Mouse (Mus musculus) embryonic facial prominence, embryonic 12.5 days (tissue): Measurements from ENCODE around the gene Igfbp3. TPM values are rescaled to one million over a fixed set of nuclear protein-coding genes. Genes with fewer than 3 reads are reported as not detected.

Source experiments
- ATAC-seq: fragments of 200-750 bp; cut with Nextera tagmentation; 2 replicates; pipeline ENCODE4 v1.8.0; 2017; ENCODE audit not compliant: insufficient number of reproducible peaks, insufficient read depth, low FRiP score, low TSS enrichment
- H3K27ac ChIP-seq: fragments of 300-500 bp; sonication (generic); 2 replicates; pipeline ENCODE4 v1.5.1; 2016; ENCODE audit warnings: mild to moderate bottlenecking
- H3K27me3 ChIP-seq: fragments of 300-500 bp; sonication (generic); 2 replicates; pipeline ENCODE4 v1.6.1; 2016; ENCODE audit warnings: mild to moderate bottlenecking, moderate library complexity
- H3K36me3 ChIP-seq: fragments of 300-500 bp; sonication (generic); 2 replicates; pipeline ENCODE4 v1.6.1; 2016; ENCODE audit warnings: mild to moderate bottlenecking
- H3K4me1 ChIP-seq: fragments of 300-500 bp; sonication (generic); 2 replicates; pipeline ENCODE4 v1.6.1; 2016
- H3K4me2 ChIP-seq: fragments of 300-500 bp; sonication (generic); replicated peaks from 2 replicates; pipeline ENCODE4 v1.6.1; 2016; ENCODE audit warnings: mild to moderate bottlenecking, moderate library complexity
- H3K4me3 ChIP-seq: fragments of 300-500 bp; sonication (generic); 2 replicates; pipeline ENCODE4 v1.5.1; 2016; ENCODE audit warnings: mild to moderate bottlenecking
- H3K9ac ChIP-seq: fragments of 300-500 bp; sonication (generic); 2 replicates; pipeline ENCODE4 v1.6.1; 2016; ENCODE audit warnings: mild to moderate bottlenecking, moderate library complexity
- H3K9me3 ChIP-seq: fragments of 300-500 bp; sonication (generic); 2 replicates; pipeline ENCODE4 v1.6.1; 2016; ENCODE audit warnings: mild to moderate bottlenecking, moderate library complexity
- WGBS: fragments of 180-500 bp; shearing (Covaris S2); methylation state at CpG from one replicate; pipeline ENCODE4 v1.1.7; 2016; 5-methylcytosine and 5-hydroxymethylcytosine counted together
- polyA plus RNA-seq: library from polyadenylated mRNA; unstranded; fragments of >200 nt; fragmentation: Nextera tagmentation; extraction: Ambion mirVana; gene quantifications from 2 replicates; pipeline ENCODE4 v1.2.1, GENCODE M21; 2016

Gene Igfbp3
- polyA plus RNA-seq, 1 experiment from 2014 or later = 113 TPM

DNA sequence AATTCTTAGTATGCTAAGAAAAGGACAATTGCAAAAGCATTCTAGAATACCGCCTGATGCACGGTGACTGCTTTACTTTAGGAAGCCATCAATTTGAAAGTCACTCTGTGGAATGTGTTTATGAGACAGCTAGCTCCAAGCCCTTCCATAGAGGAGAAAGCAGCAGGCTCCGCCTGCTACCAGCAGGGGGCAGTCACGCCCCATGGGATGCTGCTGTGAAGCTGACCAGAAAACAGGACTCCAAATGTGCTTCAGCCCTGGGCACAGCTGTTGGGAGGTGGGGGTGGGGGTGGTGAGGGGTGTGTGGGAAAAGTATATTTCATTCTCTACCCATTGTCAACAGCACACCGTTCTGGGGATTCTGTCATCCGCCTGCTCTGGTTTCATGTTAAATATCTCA lies 3.4 kb downstream of the Igfbp3 start:
- Histone ChIP-seq H3K27ac (no peak overlapping the region), H3K4me3 (no peak overlapping the region), H3K9ac (no peak overlapping the region), H3K4me2 (peak overlapping the region; percentile 40; the same call in 1 of the 2 replicates), H3K4me1 (peaks cover 15% of the 10 kb centered on the region), H3K9me3 (no peaks in the 10 kb centered on the region), H3K27me3 (peaks cover 24% of the 10 kb centered on the region), H3K36me3 (peaks cover 15% of the 10 kb centered on the region; the same call in 1 of the 2 replicates)
- WGBS = 24% methylated on average over 6 of the region's 6 CpGs
- no peak for ATAC-seq

DNA sequence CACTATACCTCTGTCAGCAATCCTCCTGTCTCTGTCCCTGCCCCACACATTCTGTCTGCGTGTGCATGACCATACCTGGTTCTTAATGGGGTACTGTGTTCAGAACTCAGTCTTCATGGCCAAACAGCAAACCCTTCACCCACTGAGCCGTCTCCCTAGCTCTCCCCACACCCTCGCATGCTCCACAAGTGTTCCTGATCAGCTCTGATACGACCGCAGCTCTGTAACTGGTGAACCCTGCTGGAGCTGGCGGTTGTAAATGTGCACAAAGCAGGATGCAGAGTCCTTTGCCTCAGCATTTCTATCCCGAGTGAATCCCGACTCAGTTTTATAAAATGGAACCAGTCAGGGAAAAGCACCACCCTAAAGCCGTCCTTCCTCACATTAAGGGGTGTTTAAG lies 9.9 kb downstream of the Igfbp3 start:
- Histone ChIP-seq H3K27ac (no peak overlapping the region), H3K4me3 (no peak overlapping the region), H3K4me1 (no peaks in the 10 kb centered on the region), H3K9ac (no peak overlapping the region), H3K27me3 (no peaks in the 10 kb centered on the region), H3K4me2 (no peak overlapping the region), H3K36me3 (peaks cover 7% of the 10 kb centered on the region; the same call in 1 of the 2 replicates), H3K9me3 (no peaks in the 10 kb centered on the region)
- 89% methylated on average over 9 of the region's 9 CpGs for WGBS
- ATAC-seq = no peak

DNA sequence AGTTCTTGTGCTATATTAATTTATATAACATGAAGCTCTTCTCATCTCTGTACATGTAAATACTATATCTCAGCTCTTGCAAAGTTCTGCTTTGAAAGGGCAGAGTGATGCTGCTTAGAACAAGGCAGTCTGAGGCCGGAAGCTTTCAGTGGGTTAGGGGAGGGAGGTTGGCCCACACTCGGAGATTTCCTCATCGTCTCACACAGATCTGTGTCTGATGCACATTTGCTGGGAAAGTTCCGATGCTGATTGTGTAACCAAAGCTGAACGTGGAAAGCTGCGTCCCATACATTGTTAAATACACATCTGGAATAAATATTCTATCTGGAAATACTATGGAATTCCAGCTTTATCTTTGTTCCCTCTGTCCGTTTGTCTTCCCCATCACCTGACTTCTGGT lies 11.5 kb downstream of the Igfbp3 start:
- no peak for ATAC-seq
- Histone ChIP-seq H3K4me2 (no peak overlapping the region), H3K27me3 (0 out of 2 replicates have a peak, but pooled peaks cover 7% of the 10 kb centered on the region), H3K9ac (no peak overlapping the region), H3K36me3 (no peaks in the 10 kb centered on the region), H3K4me1 (no peaks in the 10 kb centered on the region), H3K4me3 (no peak overlapping the region), H3K9me3 (no peaks in the 10 kb centered on the region), H3K27ac (no peak overlapping the region)
- 40% methylated on average over 7 of the region's 7 CpGs for WGBS

DNA sequence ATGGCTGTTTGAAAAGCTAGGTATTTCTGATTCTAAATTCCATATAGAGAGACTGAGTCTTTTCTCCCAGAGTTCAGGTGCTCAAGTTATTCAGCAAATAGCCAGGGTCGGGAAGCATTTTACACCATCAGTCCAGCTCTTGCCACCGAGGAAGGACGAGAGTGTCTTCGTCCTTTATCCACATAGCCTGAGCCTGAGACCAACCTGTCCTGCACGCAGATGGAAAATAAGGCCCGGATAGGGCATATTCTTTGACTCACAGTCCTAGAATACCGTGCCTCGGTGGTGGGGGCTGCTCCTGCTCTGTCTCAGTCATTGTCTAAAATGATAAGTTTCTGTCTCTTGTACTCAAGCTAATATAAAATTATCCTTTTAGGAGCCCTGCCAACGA lies 13.3 kb downstream of the Igfbp3 start:
- H3K36me3 ChIP-seq = no peaks in the 10 kb centered on the region
- H3K4me2 ChIP-seq = no peak overlapping the region
- ATAC-seq = no peak
- no peaks in the 10 kb centered on the region for H3K4me1 ChIP-seq
- H3K9ac ChIP-seq = no peak overlapping the region
- no peak overlapping the region for H3K4me3 ChIP-seq
- 0 out of 2 replicates have a peak, but pooled peaks cover 7% of the 10 kb centered on the region for H3K27me3 ChIP-seq
- H3K27ac ChIP-seq = no peak overlapping the region
- 77% methylated on average over 9 of the region's 9 CpGs for WGBS
- no peaks in the 10 kb centered on the region for H3K9me3 ChIP-seq

DNA sequence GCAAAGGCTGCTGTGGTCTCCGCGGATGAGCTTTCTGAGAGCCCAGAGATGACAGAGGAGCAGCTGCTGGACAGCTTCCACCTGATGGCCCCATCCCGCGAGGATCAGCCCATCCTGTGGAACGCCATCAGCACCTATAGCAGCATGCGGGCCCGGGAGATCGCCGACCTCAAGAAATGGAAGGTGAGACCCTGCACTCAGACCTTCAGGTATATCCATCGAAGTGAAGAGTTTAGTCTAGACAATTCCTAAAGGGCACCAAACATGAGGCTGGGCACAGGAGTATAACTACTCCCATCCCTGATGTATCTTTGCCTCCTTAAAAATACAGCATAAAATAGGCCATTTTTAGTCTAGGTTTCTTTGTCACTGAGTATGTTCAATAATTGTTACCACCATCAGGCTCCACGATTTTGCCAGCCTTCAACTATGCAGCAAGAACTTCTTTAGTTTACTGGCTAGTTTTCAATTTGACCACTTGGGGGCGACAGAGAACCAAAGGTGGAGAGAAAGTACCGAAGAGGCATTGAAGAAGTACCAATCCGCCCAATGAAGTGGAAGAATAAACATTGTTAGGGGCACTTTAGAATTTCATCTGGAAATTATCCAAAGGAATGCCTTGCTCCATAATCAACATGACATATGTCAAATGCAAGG lies 13.9 kb downstream of the Igfbp3 start:
- no peaks in the 10 kb centered on the region for H3K4me1 ChIP-seq
- no peak for ATAC-seq
- H3K4me2 ChIP-seq = no peak overlapping the region
- H3K4me3 ChIP-seq = no peak overlapping the region
- no peaks in the 10 kb centered on the region for H3K36me3 ChIP-seq
- 0 out of 2 replicates have a peak, but pooled peaks cover 7% of the 10 kb centered on the region for H3K27me3 ChIP-seq
- H3K9me3 ChIP-seq = no peaks in the 10 kb centered on the region
- no peak overlapping the region for H3K9ac ChIP-seq
- 51% methylated on average over 14 of the region's 14 CpGs for WGBS
- H3K27ac ChIP-seq = no peak overlapping the region

DNA sequence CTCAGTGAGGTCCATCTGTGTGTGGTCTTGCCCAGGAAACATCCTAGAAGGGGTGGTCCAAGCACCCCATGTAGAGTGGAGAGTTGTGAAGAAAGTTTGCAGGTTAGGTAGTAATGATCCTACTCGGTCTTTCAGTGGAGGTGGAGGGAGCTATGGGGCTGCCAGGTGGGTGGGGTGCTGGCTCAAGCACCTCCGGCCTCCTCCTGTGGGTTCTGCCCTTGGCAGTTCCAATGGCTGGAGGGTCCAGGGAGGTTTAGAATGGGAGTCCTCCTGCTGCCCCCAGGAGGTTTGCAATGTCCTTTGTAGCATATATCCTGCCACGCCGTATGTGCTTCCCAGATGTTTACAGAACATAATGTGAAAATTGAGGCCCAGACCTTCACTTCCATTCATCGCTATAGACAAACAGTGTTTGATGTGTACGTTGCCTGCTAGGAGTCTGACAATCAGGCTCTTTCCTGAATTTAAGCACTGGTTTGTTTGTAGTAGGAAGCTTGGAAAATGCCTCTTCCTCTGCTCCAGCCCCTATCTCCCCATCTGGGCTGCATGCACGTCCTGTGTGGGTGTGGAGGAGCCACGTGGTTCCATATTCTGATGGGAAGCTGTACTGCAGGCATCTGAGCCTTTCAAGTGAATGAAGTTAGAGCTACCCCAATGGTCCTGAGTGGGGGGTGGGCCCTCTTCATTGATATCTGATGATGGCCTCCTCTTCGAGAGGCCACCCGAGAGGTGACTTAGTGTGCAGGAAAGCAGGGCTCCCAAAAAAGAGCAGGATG lies 15.1 kb downstream of the Igfbp3 start:
- WGBS = 75% methylated on average over 10 of the region's 10 CpGs
- H3K4me3 ChIP-seq = no peak overlapping the region
- no peak for ATAC-seq
- H3K4me2 ChIP-seq = no peak overlapping the region
- H3K9me3 ChIP-seq = no peaks in the 10 kb centered on the region
- no peaks in the 10 kb centered on the region for H3K4me1 ChIP-seq
- no peaks in the 10 kb centered on the region for H3K36me3 ChIP-seq
- no peak overlapping the region for H3K9ac ChIP-seq
- no peak overlapping the region for H3K27ac ChIP-seq
- 0 out of 2 replicates have a peak, but pooled peaks cover 7% of the 10 kb centered on the region for H3K27me3 ChIP-seq

DNA sequence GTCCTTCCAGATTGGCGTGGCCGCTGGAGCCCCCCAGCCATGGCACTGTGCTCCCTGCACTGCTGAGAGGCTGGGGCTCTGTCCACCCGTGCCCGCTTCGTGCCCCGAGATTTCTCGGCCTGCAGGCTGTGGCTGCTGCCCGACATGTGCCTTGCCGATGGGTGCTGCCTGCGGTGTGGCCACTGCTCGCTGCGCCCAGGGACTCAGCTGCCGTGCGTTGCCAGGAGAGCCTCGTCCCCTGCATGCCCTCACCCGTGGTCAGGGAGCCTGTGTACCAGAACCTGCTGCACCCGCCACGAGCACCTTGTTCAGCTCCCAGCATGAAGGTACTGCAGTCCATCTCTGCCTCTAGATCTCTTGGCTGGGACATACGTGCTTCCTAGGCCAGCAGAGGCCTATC lies 15.7 kb downstream of the Igfbp3 start:
- no peaks in the 10 kb centered on the region for H3K9me3 ChIP-seq
- no peak overlapping the region for H3K27ac ChIP-seq
- 0 out of 2 replicates have a peak, but pooled peaks cover 7% of the 10 kb centered on the region for H3K27me3 ChIP-seq
- no peaks in the 10 kb centered on the region for H3K36me3 ChIP-seq
- WGBS = 93% methylated on average over 19 of the region's 19 CpGs
- no peak overlapping the region for H3K9ac ChIP-seq
- H3K4me1 ChIP-seq = no peaks in the 10 kb centered on the region
- H3K4me2 ChIP-seq = no peak overlapping the region
- no peak overlapping the region for H3K4me3 ChIP-seq
- no peak for ATAC-seq

DNA sequence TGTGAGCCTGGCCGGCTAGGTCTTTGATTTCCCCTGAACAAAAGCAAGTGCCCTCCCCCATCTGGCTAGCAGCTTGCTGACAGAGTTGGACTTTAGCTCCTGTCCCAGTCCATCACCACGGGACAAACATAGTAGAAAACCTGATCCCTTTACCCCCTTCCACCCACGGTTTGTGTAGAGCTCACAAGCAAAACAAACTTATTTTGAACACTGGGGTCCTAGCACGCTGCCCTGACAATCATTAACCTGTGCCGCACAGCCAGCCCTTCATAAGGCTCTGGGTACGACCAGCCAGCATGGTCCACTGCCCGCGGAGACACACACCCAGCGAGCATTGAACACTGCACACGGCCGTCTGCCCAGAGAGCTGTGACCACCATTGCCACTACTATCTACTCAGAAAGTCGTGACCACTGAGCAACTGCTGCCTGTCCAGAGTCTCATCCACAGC lies 16.2 kb downstream of the Igfbp3 start, which contains the start of gene Igfbp1:
Gene Igfbp1 (plus strand): TSS at position 292 of the 451 bp plus-strand sequence.
- H3K27me3 ChIP-seq = 0 out of 2 replicates have a peak, but pooled peaks cover 7% of the 10 kb centered on the region
- no peak within 1 kb of the TSS for H3K4me3 ChIP-seq
- no peak within 1 kb of the TSS for H3K4me2 ChIP-seq
- no peak within 1 kb of the TSS for H3K9ac ChIP-seq
- no peaks in the 10 kb centered on the region for H3K9me3 ChIP-seq
- no peaks in the 10 kb centered on the region for H3K36me3 ChIP-seq
- no peaks in the 10 kb centered on the region for H3K4me1 ChIP-seq
- no peak within 1 kb of the TSS for H3K27ac ChIP-seq
- 53% methylated on average over 12 of the region's 12 CpGs for WGBS
- ATAC-seq = no peak

DNA sequence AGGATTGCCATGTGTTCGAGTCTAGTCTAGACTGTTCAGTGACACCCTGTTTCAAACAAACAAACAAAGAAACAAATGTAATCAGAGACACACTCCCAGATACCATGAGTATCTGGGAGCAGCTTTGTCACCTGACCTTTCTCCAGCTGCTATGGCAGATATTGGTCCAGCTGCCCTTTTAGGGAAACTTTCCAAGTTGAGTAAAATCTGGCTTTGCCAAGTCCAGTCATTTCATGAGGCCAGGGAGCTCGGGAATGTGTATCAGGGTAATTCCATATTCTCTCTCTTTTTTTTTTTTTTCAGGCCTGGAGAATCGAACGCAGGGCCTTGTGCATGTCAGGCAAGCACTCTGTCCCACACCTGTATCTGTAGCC lies 18.4 kb downstream of the Igfbp3 start:
- ATAC-seq = no peak
- Histone ChIP-seq H3K27me3 (0 out of 2 replicates have a peak, but pooled peaks cover 7% of the 10 kb centered on the region), H3K9ac (no peak overlapping the region), H3K4me2 (no peak overlapping the region), H3K4me3 (no peak overlapping the region), H3K27ac (no peak overlapping the region), H3K9me3 (no peaks in the 10 kb centered on the region), H3K4me1 (0 out of 2 replicates have a peak, but pooled peaks cover 2% of the 10 kb centered on the region), H3K36me3 (no peaks in the 10 kb centered on the region)
- 91% methylated on average over 4 of the region's 4 CpGs for WGBS

DNA sequence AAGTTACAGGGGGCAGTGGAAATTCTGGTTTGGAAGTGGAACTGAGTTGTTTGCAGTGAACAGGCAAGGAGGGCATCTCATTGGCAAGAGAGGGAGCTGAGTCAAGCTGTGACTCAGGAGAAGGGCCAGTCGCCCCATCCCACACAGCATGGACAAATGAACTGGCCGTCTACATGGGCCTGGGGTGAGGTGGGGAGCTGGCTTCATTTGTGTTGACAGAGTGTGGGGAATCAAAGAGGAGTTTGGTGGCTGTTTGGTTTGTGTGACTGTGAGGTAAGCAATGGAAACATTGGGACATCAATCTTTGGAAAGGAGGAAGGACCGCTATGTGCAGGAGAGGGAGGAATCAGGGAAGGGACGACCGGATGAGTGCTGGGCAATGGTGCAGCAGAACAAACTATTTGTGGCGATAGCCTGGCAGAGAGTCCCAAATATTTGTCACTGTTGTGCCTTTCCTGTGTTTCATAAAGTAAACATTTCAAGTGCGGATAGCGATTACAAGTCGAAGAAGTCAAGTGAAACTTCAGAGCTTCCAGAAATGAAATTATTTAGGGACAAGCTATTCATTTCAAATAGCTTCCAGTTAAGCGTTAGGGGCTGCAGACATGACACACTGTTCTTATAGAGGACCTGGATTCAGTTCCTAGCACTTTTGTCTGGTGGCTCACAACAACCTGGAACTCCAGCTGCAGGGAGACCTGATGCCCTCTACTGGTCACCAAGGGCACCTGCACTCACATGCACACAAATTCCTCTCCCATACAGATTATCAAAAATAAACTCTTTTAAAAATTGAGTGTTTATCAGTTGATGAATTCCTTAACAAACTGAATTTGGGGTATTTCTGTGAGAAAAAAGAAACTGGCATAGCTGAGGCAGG lies 19.1 kb downstream of the Igfbp3 start:
- Histone ChIP-seq H3K4me2 (no peak overlapping the region), H3K36me3 (no peaks in the 10 kb centered on the region), H3K27ac (no peak overlapping the region), H3K27me3 (0 out of 2 replicates have a peak, but pooled peaks cover 7% of the 10 kb centered on the region), H3K4me3 (no peak overlapping the region), H3K4me1 (0 out of 2 replicates have a peak, but pooled peaks cover 2% of the 10 kb centered on the region), H3K9ac (no peak overlapping the region), H3K9me3 (no peaks in the 10 kb centered on the region)
- WGBS = 93% methylated on average over 10 of the region's 10 CpGs
- ATAC-seq = no peak

DNA sequence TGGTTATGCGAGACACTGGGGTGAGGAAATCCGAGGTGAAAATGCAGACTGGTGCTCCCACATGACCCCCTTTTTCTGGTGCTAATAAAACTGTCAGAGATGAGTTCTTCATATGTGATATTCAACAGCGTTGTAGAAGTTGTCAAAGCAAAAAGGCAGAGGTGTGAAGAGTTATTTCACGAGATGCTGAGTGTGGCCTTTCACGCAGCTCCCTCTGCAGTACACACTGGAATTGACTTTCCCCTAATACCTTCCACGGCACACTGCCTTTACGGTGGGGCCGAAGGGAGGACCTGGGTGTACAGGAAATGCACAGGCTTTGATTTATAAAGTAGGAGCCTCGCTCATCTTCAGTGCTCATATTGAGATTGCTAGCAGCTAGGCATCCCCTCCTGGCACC lies 20.6 kb downstream of the Igfbp3 start:
- H3K36me3 ChIP-seq = no peaks in the 10 kb centered on the region
- no peak overlapping the region for H3K4me2 ChIP-seq
- no peak overlapping the region for H3K9ac ChIP-seq
- H3K27ac ChIP-seq = no peak overlapping the region
- 0 out of 2 replicates have a peak, but pooled peaks cover 2% of the 10 kb centered on the region for H3K4me1 ChIP-seq
- WGBS = 74% methylated on average over 9 of the region's 9 CpGs
- no peaks in the 10 kb centered on the region for H3K9me3 ChIP-seq
- 0 out of 2 replicates have a peak, but pooled peaks cover 6% of the 10 kb centered on the region for H3K27me3 ChIP-seq
- H3K4me3 ChIP-seq = no peak overlapping the region
- no peak for ATAC-seq
